Mouse (Mus musculus) hindbrain, embryonic 13.5 days (tissue): ENCODE measurements around the gene Dnah7a. TPM values are rescaled to one million over a fixed set of nuclear protein-coding genes. Genes with fewer than 3 reads are reported as not detected.
"Not testable (repeated sequence)": the region's sequence is repeated elsewhere in the genome, so short reads cannot be mapped to it uniquely, and the experiment has no call there.

Experiments
- ATAC-seq: fragments of 200-750 bp; cut with Nextera tagmentation; 2 replicates; pipeline ENCODE4 v1.8.0; 2017; ENCODE audit warnings: moderate TSS enrichment; ENCODE audit not compliant: low FRiP score
- H3K27ac ChIP-seq: fragments of 300-500 bp; sonication (generic); 2 replicates; pipeline ENCODE4 v1.5.1; 2015; ENCODE audit warnings: inconsistent platforms, mild to moderate bottlenecking, moderate library complexity
- H3K27me3 ChIP-seq: fragments of 300-500 bp; sonication (generic); 2 replicates; pipeline ENCODE4 v1.6.1; 2015; ENCODE audit warnings: mild to moderate bottlenecking, inconsistent platforms
- H3K36me3 ChIP-seq: fragments of 300-500 bp; sonication (generic); 2 replicates; pipeline ENCODE4 v1.6.1; 2015; ENCODE audit warnings: mild to moderate bottlenecking, inconsistent platforms
- H3K4me1 ChIP-seq: fragments of 300-500 bp; sonication (generic); replicated peaks from 2 replicates; pipeline ENCODE4 v1.6.1; 2015; ENCODE audit warnings: inconsistent platforms
- H3K4me2 ChIP-seq: fragments of 300-500 bp; sonication (generic); 2 replicates; pipeline ENCODE4 v1.6.1; 2015; ENCODE audit warnings: inconsistent platforms, mild to moderate bottlenecking, moderate library complexity
- H3K4me3 ChIP-seq: fragments of 300-500 bp; sonication (generic); 2 replicates; pipeline ENCODE4 v1.5.1; 2015; ENCODE audit warnings: mild to moderate bottlenecking, inconsistent platforms
- H3K9ac ChIP-seq: fragments of 300-500 bp; sonication (generic); 2 replicates; pipeline ENCODE4 v1.6.1; 2015; ENCODE audit warnings: mild to moderate bottlenecking, inconsistent platforms
- H3K9me3 ChIP-seq: fragments of 300-500 bp; sonication (generic); 2 replicates; pipeline ENCODE4 v1.6.1; 2016; ENCODE audit warnings: inconsistent platforms
- WGBS: fragments of 180-500 bp; shearing (Covaris S2); methylation state at CpG from one replicate; pipeline ENCODE4 v1.1.7; 2015; 5-methylcytosine and 5-hydroxymethylcytosine counted together
- polyA plus RNA-seq: library from polyadenylated mRNA; unstranded; fragments of >200 nt; fragmentation: Nextera tagmentation; extraction: Ambion mirVana; gene quantifications from 2 replicates; pipeline ENCODE4 v1.2.1, GENCODE M21; 2015

Dnah7a gene
- polyA plus RNA-seq, 1 experiment from 2014 or later, result 8.5 TPM

GRCm38 (mm10) chr1:53466524-53467324, 239.9 kb downstream of the Dnah7a start:
- not testable (repeated sequence) for ATAC-seq, H3K27ac ChIP-seq, H3K9me3 ChIP-seq, H3K36me3 ChIP-seq, H3K27me3 ChIP-seq, H3K9ac ChIP-seq, H3K4me1 ChIP-seq, H3K4me2 ChIP-seq, H3K4me3 ChIP-seq
- WGBS, result 89% methylated on average over 4 of the region's 4 CpGs

GRCm38 (mm10) chr1:53439173-53439572, 267.4 kb downstream of the Dnah7a start:
- H3K4me1 ChIP-seq, H3K4me3 ChIP-seq, H3K4me2 ChIP-seq, H3K36me3 ChIP-seq, H3K27ac ChIP-seq, H3K27me3 ChIP-seq, H3K9ac ChIP-seq, H3K9me3 ChIP-seq, ATAC-seq: not testable (repeated sequence)
- WGBS, result 91% methylated on average over 3 of the region's 3 CpGs

GRCm38 (mm10) chr1:53432433-53432832, 274.2 kb downstream of the Dnah7a start:
- not testable (repeated sequence) for H3K9me3 ChIP-seq, H3K27ac ChIP-seq, ATAC-seq

GRCm38 (mm10) chr1:53405803-53406325, 300.7 kb downstream of the Dnah7a start:
- WGBS, result 85% methylated on average over 3 of the region's 3 CpGs
- no peaks in the 10 kb centered on the region for H3K36me3 ChIP-seq
- H3K9ac ChIP-seq, result no peak overlapping the region
- H3K4me3 ChIP-seq, result no peak overlapping the region
- H3K27ac ChIP-seq, result no peak overlapping the region
- H3K27me3 ChIP-seq, result no peaks in the 10 kb centered on the region
- no peak for ATAC-seq
- no peaks in the 10 kb centered on the region for H3K9me3 ChIP-seq
- no peaks in the 10 kb centered on the region for H3K4me1 ChIP-seq
- H3K4me2 ChIP-seq, result no peak overlapping the region

More at GRCm38 (mm10) chr1:53432433-53432832, 274.2 kb downstream of the Dnah7a start:
- H3K4me3 ChIP-seq, H3K27me3 ChIP-seq, H3K36me3 ChIP-seq, H3K4me2 ChIP-seq, H3K4me1 ChIP-seq, H3K9ac ChIP-seq: not testable (repeated sequence)
- 78% methylated on average over 2 of the region's 2 CpGs for WGBS

GRCm38 (mm10) chr1:53393936-53394760, 312.4 kb downstream of the Dnah7a start:
- not testable (repeated sequence) for H3K9ac ChIP-seq, H3K36me3 ChIP-seq, H3K4me3 ChIP-seq, ATAC-seq, H3K4me1 ChIP-seq, H3K9me3 ChIP-seq, H3K27me3 ChIP-seq, H3K27ac ChIP-seq
- WGBS, result 41% methylated on average over 21 of the region's 21 CpGs
- H3K4me2 ChIP-seq, result 0 out of 2 replicates have a peak overlapping the region, but pooled peaks have one; percentile 10

- H3K36me3 ChIP-seq, result no peaks in the 10 kb centered on the region
- 0 out of 2 replicates have a peak, but pooled peaks have one; percentile 43 for ATAC-seq
- WGBS, result 95% methylated on average over 10 of the region's 14 CpGs
- H3K27me3 ChIP-seq, result no peaks in the 10 kb centered on the region
- no peaks in the 10 kb centered on the region for H3K4me1 ChIP-seq
- H3K9ac ChIP-seq, result no peak overlapping the region
- no peak overlapping the region for H3K27ac ChIP-seq
- no peak overlapping the region for H3K4me3 ChIP-seq
- 0 out of 2 replicates have a peak, but pooled peaks cover 4% of the 10 kb centered on the region for H3K9me3 ChIP-seq
- H3K4me2 ChIP-seq, result no peak overlapping the region
These were observed 317.8 kb downstream of the Dnah7a start for GRCm38 (mm10) chr1:53388762-53389161.

GRCm38 (mm10) chr1:53384085-53384688, 322.4 kb downstream of the Dnah7a start:
- ATAC-seq, result no peak
- Histone ChIP-seq H3K9ac (no peak overlapping the region), H3K4me1 (no peaks in the 10 kb centered on the region), H3K27me3 (no peaks in the 10 kb centered on the region), H3K9me3 (0 out of 2 replicates have a peak, but pooled peaks cover 4% of the 10 kb centered on the region), H3K4me3 (no peak overlapping the region), H3K4me2 (no peak overlapping the region), H3K27ac (no peak overlapping the region), H3K36me3 (no peaks in the 10 kb centered on the region)
- WGBS, result 84% methylated on average over 6 of the region's 6 CpGs

GRCm38 (mm10) chr1:53377731-53378130, 328.9 kb downstream of the Dnah7a start:
- Histone ChIP-seq H3K4me2 (no peak overlapping the region), H3K9ac (no peak overlapping the region), H3K27me3 (no peaks in the 10 kb centered on the region), H3K36me3 (no peaks in the 10 kb centered on the region), H3K9me3 (no peaks in the 10 kb centered on the region), H3K27ac (no peak overlapping the region), H3K4me1 (no peaks in the 10 kb centered on the region), H3K4me3 (no peak overlapping the region)
- 69% methylated on average over 3 of the region's 3 CpGs for WGBS
- no peak for ATAC-seq

GRCm38 (mm10) chr1:53375965-53376364, 330.6 kb downstream of the Dnah7a start:
- 85% methylated on average over 2 of the region's 2 CpGs for WGBS

GRCm38 (mm10) chr1:53358988-53359387, 347.6 kb downstream of the Dnah7a start:
- Histone ChIP-seq H3K9me3 (no peaks in the 10 kb centered on the region), H3K9ac (no peak overlapping the region), H3K27me3 (no peaks in the 10 kb centered on the region), H3K4me1 (no peaks in the 10 kb centered on the region), H3K4me3 (no peak overlapping the region), H3K36me3 (no peaks in the 10 kb centered on the region), H3K27ac (no peak overlapping the region), H3K4me2 (no peak overlapping the region)
- no peak for ATAC-seq

More at GRCm38 (mm10) chr1:53375965-53376364, 330.6 kb downstream of the Dnah7a start:
- not testable (repeated sequence) for H3K9me3 ChIP-seq, H3K4me2 ChIP-seq, ATAC-seq, H3K9ac ChIP-seq, H3K27ac ChIP-seq, H3K4me1 ChIP-seq, H3K27me3 ChIP-seq, H3K4me3 ChIP-seq, H3K36me3 ChIP-seq

GRCm38 (mm10) chr1:53352327-53353261, 354.0 kb downstream of the Dnah7a start, which contains the start of the genes Asdurf, Gm28551 and Asnsd1:
Gene Asdurf (minus strand): TSS chr1:53352619.
Gene Gm28551 (minus strand): TSS chr1:53352667.
Gene Asnsd1 (minus strand): TSS chr1:53352752.
- Histone ChIP-seq H3K36me3 (peaks cover 16% of the 10 kb centered on the region), H3K4me1 (peaks cover 9% of the 10 kb centered on the region), H3K4me2 (peak within 1 kb of the TSS; percentile 57), H3K27ac (peak within 1 kb of the TSS; percentile 94), H3K9me3 (no peaks in the 10 kb centered on the region), H3K4me3 (peak within 1 kb of the TSS; percentile 78), H3K9ac (peak within 1 kb of the TSS; percentile 94), H3K27me3 (no peaks in the 10 kb centered on the region)
- ATAC-seq, result peak; percentile 100
- WGBS, result under 1% methylated on average over 44 of the region's 44 CpGs
